In genomic region chr2:38378346-38378745, GRCm38 (mm10) we compare ENCODE assay signal across 11 mouse cellular contexts. TPM values are rescaled to one million over a fixed set of nuclear protein-coding genes. Genes with fewer than 3 reads are reported as not detected.
DNase-seq lines count a peak whose midpoint lies in the region; ATAC-seq and TF ChIP-seq lines count a peak whose summit lies in the region.
"Had no signal": no experiment of that assay in that cellular context is flagged by ENCODE, and none has a peak within 500 bp of the region (broad histone marks: within the 10 kb centered on the region; RNA-seq: fewer than 3 reads in every experiment).

No protein-coding gene starts in this region.

- peaks cover 38% of the 10 kb centered on the region for H3K27me3 ChIP-seq in intestine, postnatal 0 days (replicated peaks; ENCODE audit: control insufficient read depth, insufficient read depth, low read length)
- H3K27me3 ChIP-seq in intestine, embryonic 16.5 days (replicated peaks; ENCODE audit: control insufficient read depth, insufficient read depth, low read length) = peaks cover 35% of the 10 kb centered on the region

- H3K27ac ChIP-seq in intestine, postnatal 0 days (ENCODE audit: low read depth, low read length) = no peak overlapping the region
- H3K27ac ChIP-seq in intestine, embryonic 16.5 days (ENCODE audit: low read length) = no peak overlapping the region
- H3K27ac ChIP-seq: forebrain, embryonic 15.5 days; midbrain, embryonic 12.5 days had no signal

- no peaks in the 10 kb centered on the region for H3K4me1 ChIP-seq in intestine, postnatal 0 days (replicated peaks; ENCODE audit: control insufficient read depth, insufficient read depth, low read length)
- H3K4me1 ChIP-seq in intestine, embryonic 16.5 days (ENCODE audit: control insufficient read depth, insufficient read depth, low read length) = 0 out of 2 replicates have a peak, but pooled peaks cover 4% of the 10 kb centered on the region

- peak; percentile 61 for DNase-seq in CD4-positive, CD25-positive, alpha-beta regulatory T cell, adult 2 months (ENCODE audit: low read depth, low spot score)
- peak; percentile 14 for DNase-seq in T-cell, adult 2 months (ENCODE audit: low spot score)
- no peak for DNase-seq in spleen, adult 18-20 months
- no peak for DNase-seq in right cerebral cortex, postnatal 14 days
- no peak for DNase-seq in heart, adult 9 months (ENCODE audit: low spot score in 2 of 2)
- DNase-seq: adrenal gland, postnatal 14 days had no signal

- no peak overlapping the region for H3K4me2 ChIP-seq in intestine, postnatal 0 days (replicated peaks; ENCODE audit: low read depth)
- H3K4me2 ChIP-seq in intestine, embryonic 16.5 days (ENCODE audit: low read depth, low read length) = no peak overlapping the region

- no peak for ATAC-seq in intestine, postnatal 0 days
- no peak for ATAC-seq in intestine, embryonic 16.5 days
- ATAC-seq in inflammation-experienced regulatory T-cells, adult 6 months = peak; percentile 63
- ATAC-seq: forebrain, embryonic 15.5 days had no signal

- no peaks in the 10 kb centered on the region for H3K36me3 ChIP-seq in intestine, postnatal 0 days (ENCODE audit: control insufficient read depth, insufficient read depth)
- H3K36me3 ChIP-seq in intestine, embryonic 16.5 days (ENCODE audit: control insufficient read depth, insufficient read depth, low read length) = no peaks in the 10 kb centered on the region
- H3K36me3 ChIP-seq: forebrain, embryonic 15.5 days; midbrain, embryonic 12.5 days had no signal

- no peak overlapping the region for H3K9ac ChIP-seq in intestine, postnatal 0 days (ENCODE audit: low read depth, low read length)
- H3K9ac ChIP-seq in intestine, embryonic 16.5 days (ENCODE audit: low read depth, low read length) = no peak overlapping the region
- H3K9ac ChIP-seq: midbrain, embryonic 12.5 days had no signal

- no peak overlapping the region for H3K4me3 ChIP-seq in intestine, postnatal 0 days (ENCODE audit: low read depth, low read length)
- H3K4me3 ChIP-seq in intestine, embryonic 16.5 days (ENCODE audit: low read length) = no peak overlapping the region

- TF ChIP-seq CTCF in intestine, postnatal 0 days (IDR thresholded peaks at IDR 0.05; ENCODE audit: low read depth) = peak; percentile 74

- WGBS in intestine, postnatal 0 days = 23% methylated on average over 5 of the region's 5 CpGs
- WGBS in intestine, embryonic 16.5 days = 19% methylated on average over 5 of the region's 5 CpGs

- H3K9me3 ChIP-seq in intestine, postnatal 0 days (ENCODE audit: control insufficient read depth) = no peaks in the 10 kb centered on the region
- H3K9me3 ChIP-seq in intestine, embryonic 16.5 days (ENCODE audit: control insufficient read depth, low read length) = no peaks in the 10 kb centered on the region
- H3K9me3 ChIP-seq: forebrain, embryonic 15.5 days; midbrain, embryonic 12.5 days had no signal

RNA-seq across cellular contexts. Expression of gene Lhx2, which starts 39.3 kb away (rescaled TPM):
- polyA plus RNA-seq in intestine, postnatal 0 days (2015; fragmentation: Nextera tagmentation; extraction: Ambion mirVana) = not detected in 2 replicates
- polyA plus RNA-seq in intestine, embryonic 16.5 days (2015; fragmentation: Nextera tagmentation; extraction: Ambion mirVana) = 0.05 TPM in 1 of 2 replicates, not detected in the other
- under 1 TPM in 1 of 3 experiments, not detected in 2; 0.13 TPM for polyA plus RNA-seq in inflammation-experienced regulatory T-cells, adult 6 months (2017; shearing (Covaris generic))

Comparison
In these comparisons a context has a peak if more than half of its experiments do, and no peak if none do; other contexts are left out.
1. DNase-seq: peak in CD4-positive, CD25-positive, alpha-beta regulatory T cell, adult 2 months (single experiment) and T-cell, adult 2 months (single experiment); none in spleen, adult 18-20 months (0 of 2), right cerebral cortex, postnatal 14 days (single experiment) and heart, adult 9 months (0 of 2).